Mouse (Mus musculus) gastrocnemius, adult 8-10 months (tissue): ENCODE data around the gene Serpina3j. TPM values are rescaled to one million over a fixed set of nuclear protein-coding genes. Genes with fewer than 3 reads are reported as not detected.

Experiments used
- total RNA-seq, 4 experiments: library from RNA; stranded (reverse); gene quantifications; 2 replicates each; pipeline ENCODE4 v1.2.4; 2022

Serpina3j gene
- total RNA-seq, 4 experiments from 2014 or later: not detected

Other genes starting within 250 kb of the Serpina3j start
- gene Serpina5, start 213.4 kb upstream of the Serpina3j start, total RNA-seq: not detected
- not detected for gene Serpina3a, start 201.8 kb upstream of the Serpina3j start, total RNA-seq
- gene Serpina3b, start 186.6 kb upstream of the Serpina3j start, total RNA-seq: not detected
- 1 to 10 TPM in 3 of 4 experiments, under 1 TPM in 1; 0.39 to 3.2 (median 1.7) TPM for gene Serpina3c, start 160.7 kb upstream of the Serpina3j start, total RNA-seq
- not detected for gene Serpina3f, start 100.0 kb upstream of the Serpina3j start, total RNA-seq
- gene Serpina3g, start 78.3 kb upstream of the Serpina3j start, total RNA-seq: not detected
- under 1 TPM in 1 of 4 experiments, not detected in 3; 0.43 TPM for gene Serpina3i, start 51.4 kb upstream of the Serpina3j start, total RNA-seq
- 1 to 10 TPM in 1 of 4 experiments, under 1 TPM in 2, not detected in 1; 0.12 to 4.9 (median 0.29) TPM for gene Serpina3k, start 23.9 kb downstream of the Serpina3j start, total RNA-seq
- under 1 TPM in 2 of 4 experiments, not detected in 2; 0.43 to 0.56 TPM for gene Serpina3m, start 23.9 kb downstream of the Serpina3j start, total RNA-seq
- 10 to 100 TPM in 1 of 4 experiments, 1 to 10 TPM in 3; 2.4 to 10.7 (median 5.6) TPM for gene Serpina3n, start 92.2 kb downstream of the Serpina3j start, total RNA-seq
- not detected for gene Gsc, start 158.8 kb downstream of the Serpina3j start, total RNA-seq